In the genomic region with DNA sequence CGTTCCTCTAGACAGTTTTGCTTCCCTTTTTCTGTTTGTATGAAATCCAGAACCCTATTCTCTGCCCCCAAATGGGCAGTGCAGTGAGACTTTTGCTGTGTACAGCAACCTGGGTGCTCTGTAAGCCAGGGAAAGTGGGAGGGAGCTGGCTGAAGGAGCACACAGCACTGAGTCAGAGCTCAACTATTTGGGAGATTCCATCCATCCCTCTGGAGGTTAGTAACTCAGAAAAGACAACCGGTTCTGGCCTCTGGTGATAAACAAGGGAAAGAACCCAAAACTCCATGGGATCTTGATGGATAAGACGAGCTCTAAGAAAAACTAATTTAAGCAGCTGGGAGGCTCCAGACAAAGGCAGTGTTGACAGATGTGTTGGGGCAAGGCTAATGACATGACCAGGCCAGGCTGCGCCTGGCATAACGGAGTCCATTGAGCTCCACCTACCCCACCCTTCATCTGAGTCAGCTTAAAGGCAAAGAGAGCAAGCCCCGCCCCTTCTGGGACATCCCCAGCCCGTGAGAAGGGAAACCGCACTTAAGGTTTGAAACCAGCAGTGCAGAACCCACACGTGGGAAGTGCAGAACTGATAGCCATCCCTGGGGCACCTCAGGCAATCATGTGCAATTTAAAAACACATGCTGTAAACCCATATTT, we compare ENCODE assay signal across 8 mouse cellular contexts. TPM values are rescaled to one million over a fixed set of nuclear protein-coding genes. Genes with fewer than 3 reads are reported as not detected.
DNase-seq lines count a peak whose midpoint lies in the region; ATAC-seq and TF ChIP-seq lines count a peak whose summit lies in the region.

No protein-coding gene starts in this region.

- no peak overlapping the region for H3K4me2 ChIP-seq in hindbrain, embryonic 12.5 days (replicated peaks)
- no peak overlapping the region for H3K4me2 ChIP-seq in hindbrain, embryonic 14.5 days (replicated peaks)
- peak overlapping the region; percentile 38 for H3K4me2 ChIP-seq in heart, embryonic 14.5 days (ENCODE audit: low read length)
- H3K4me2 ChIP-seq in liver, embryonic 14.5 days (ENCODE audit: low read depth): no peak overlapping the region

- H3K9ac ChIP-seq in hindbrain, embryonic 12.5 days: no peak overlapping the region
- H3K9ac ChIP-seq in hindbrain, embryonic 14.5 days: no peak overlapping the region
- no peak overlapping the region for H3K9ac ChIP-seq in heart, embryonic 14.5 days (ENCODE audit: low read length)
- H3K9ac ChIP-seq in liver, embryonic 14.5 days (replicated peaks): no peak overlapping the region

- H3K27ac ChIP-seq in hindbrain, embryonic 12.5 days: no peak overlapping the region
- H3K27ac ChIP-seq in hindbrain, embryonic 14.5 days: no peak overlapping the region
- H3K27ac ChIP-seq in heart, embryonic 14.5 days (replicated peaks in 1 of 2; ENCODE audit: control insufficient read depth in 1 of 2, insufficient read depth in 1 of 2, low read depth in 2 of 2, low read length in 2 of 2): peak overlapping the region in 1 of 2 experiments; percentile 38; a peak in 2 of 4 replicates
- H3K27ac ChIP-seq in liver, embryonic 14.5 days: no peak overlapping the region

- DNase-seq in hindbrain, embryonic 14.5 days (ENCODE audit: low spot score): no peak
- peak; percentile 10 for DNase-seq in c-Kit-positive CD71-positive TER-119-positive erythroid progenitor cells, embryonic 14.5 days (ENCODE audit: low spot score)
- peak in 1 of 3 experiments; percentile 44 for DNase-seq in liver, embryonic 14.5 days (ENCODE audit: low read depth in 3 of 3, low spot score in 3 of 3)
- DNase-seq in spleen, adult 12 weeks (ENCODE audit: low spot score): peak; percentile 25
- DNase-seq in right cerebral cortex, postnatal 4 days: no peak

- no peaks in the 10 kb centered on the region for H3K27me3 ChIP-seq in hindbrain, embryonic 12.5 days
- no peaks in the 10 kb centered on the region for H3K27me3 ChIP-seq in hindbrain, embryonic 14.5 days (ENCODE audit: control insufficient read depth, insufficient read depth, low read length)
- no peaks in the 10 kb centered on the region for H3K27me3 ChIP-seq in heart, embryonic 14.5 days (ENCODE audit: control insufficient read depth, insufficient read depth, low read length)
- no peaks in the 10 kb centered on the region for H3K27me3 ChIP-seq in liver, embryonic 14.5 days (ENCODE audit: control insufficient read depth, insufficient read depth, low read length)

- ATAC-seq in hindbrain, embryonic 12.5 days (ENCODE audit: low FRiP score): peak; percentile 60
- no peak for ATAC-seq in hindbrain, embryonic 14.5 days (ENCODE audit: low FRiP score)
- peak; percentile 73 for ATAC-seq in heart, embryonic 14.5 days (ENCODE audit: insufficient number of reproducible peaks, insufficient read depth, low FRiP score, low read depth)
- peak; percentile 55 for ATAC-seq in liver, embryonic 14.5 days (ENCODE audit: insufficient read depth)
- ATAC-seq in frontal cortex, adult (ENCODE audit: low TSS enrichment): no peak; the same call in 1 of the 2 replicates

- H3K9me3 ChIP-seq in hindbrain, embryonic 12.5 days (replicated peaks): no peaks in the 10 kb centered on the region
- 0 out of 2 replicates have a peak, but pooled peaks cover 9% of the 10 kb centered on the region for H3K9me3 ChIP-seq in hindbrain, embryonic 14.5 days (ENCODE audit: control insufficient read depth, low read length)
- peaks cover 8% of the 10 kb centered on the region for H3K9me3 ChIP-seq in heart, embryonic 14.5 days (ENCODE audit: control insufficient read depth, low read length)
- H3K9me3 ChIP-seq in liver, embryonic 14.5 days (ENCODE audit: control insufficient read depth, low read length): no peaks in the 10 kb centered on the region

- TF ChIP-seq EP300 in liver, embryonic 14.5 days (IDR thresholded peaks at IDR 0.05; ENCODE audit: low read depth): no peak

- TF ChIP-seq CTCF in liver, embryonic 14.5 days (IDR thresholded peaks at IDR 0.05; ENCODE audit: low read depth): no peak

- H3K4me1 ChIP-seq in hindbrain, embryonic 12.5 days: 0 out of 2 replicates have a peak, but pooled peaks cover 4% of the 10 kb centered on the region
- H3K4me1 ChIP-seq in hindbrain, embryonic 14.5 days (replicated peaks; ENCODE audit: control insufficient read depth, insufficient read depth, low read length): no peaks in the 10 kb centered on the region
- peaks cover 3 to 10% of the 10 kb centered on the region in 2 experiments for H3K4me1 ChIP-seq in heart, embryonic 14.5 days (ENCODE audit: control insufficient read depth in 2 of 2, insufficient read depth in 2 of 2, low read length in 2 of 2)
- H3K4me1 ChIP-seq in liver, embryonic 14.5 days (replicated peaks; ENCODE audit: control insufficient read depth in 2 of 2, insufficient read depth in 2 of 2, low read length in 1 of 2): no peaks in the 10 kb centered on the region

- WGBS in hindbrain, embryonic 12.5 days: 25% methylated on average over 9 of the region's 9 CpGs
- WGBS in hindbrain, embryonic 14.5 days: 31% methylated on average over 9 of the region's 9 CpGs
- WGBS in heart, embryonic 14.5 days: 16% methylated on average over 9 of the region's 9 CpGs
- 14% methylated on average over 9 of the region's 9 CpGs for WGBS in liver, embryonic 14.5 days (ENCODE audit: insufficient replicate concordance)

- H3K4me3 ChIP-seq in hindbrain, embryonic 12.5 days: no peak overlapping the region
- no peak overlapping the region for H3K4me3 ChIP-seq in hindbrain, embryonic 14.5 days (replicated peaks; ENCODE audit: low read length)
- H3K4me3 ChIP-seq in heart, embryonic 14.5 days (ENCODE audit: control insufficient read depth in 1 of 2, insufficient read depth in 1 of 2, low read depth in 1 of 2, low read length in 2 of 2): no peak overlapping the region
- no peak overlapping the region for H3K4me3 ChIP-seq in liver, embryonic 14.5 days (ENCODE audit: insufficient read depth in 1 of 2, low read depth in 2 of 2, low read length in 2 of 2)

- H3K36me3 ChIP-seq in hindbrain, embryonic 12.5 days: no peaks in the 10 kb centered on the region
- no peaks in the 10 kb centered on the region for H3K36me3 ChIP-seq in hindbrain, embryonic 14.5 days (replicated peaks; ENCODE audit: control insufficient read depth, insufficient read depth)
- H3K36me3 ChIP-seq in heart, embryonic 14.5 days (ENCODE audit: control insufficient read depth, insufficient read depth, low read length): no peaks in the 10 kb centered on the region
- no peaks in the 10 kb centered on the region for H3K36me3 ChIP-seq in liver, embryonic 14.5 days (replicated peaks; ENCODE audit: control insufficient read depth, insufficient read depth, low read depth)

RNA-seq across cellular contexts. Expression of a gene that starts 13.1 kb away (rescaled TPM):
- 21.3 and 24.1 TPM in 2 replicates for polyA plus RNA-seq in hindbrain, embryonic 12.5 days (2016; fragmentation: Nextera tagmentation; extraction: Ambion mirVana)
- 12.5 and 14.1 TPM in 2 replicates for polyA plus RNA-seq in hindbrain, embryonic 14.5 days (2014; fragmentation: Nextera tagmentation; extraction: Ambion mirVana)
- polyA plus RNA-seq in heart, embryonic 14.5 days (2014; fragmentation: Nextera tagmentation; extraction: Ambion mirVana): 9.4 and 10.9 TPM in 2 replicates
- 0.31 and 0.73 TPM in 2 replicates for polyA plus RNA-seq in liver, embryonic 14.5 days (2012; rRNA removed)
- 1.3 and 1.4 TPM in 2 replicates for polyA plus RNA-seq in liver, embryonic 14.5 days (2014; fragmentation: Nextera tagmentation; extraction: Ambion mirVana)

Comparison
In these comparisons a context has a peak if more than half of its experiments do, and no peak if none do; other contexts are left out.
1. ATAC-seq: peak in hindbrain, embryonic 12.5 days (single experiment), heart, embryonic 14.5 days (single experiment) and liver, embryonic 14.5 days (single experiment); none in hindbrain, embryonic 14.5 days (single experiment) and frontal cortex, adult (single experiment).
2. DNase-seq: peak in c-Kit-positive CD71-positive TER-119-positive erythroid progenitor cells, embryonic 14.5 days (single experiment) and spleen, adult 12 weeks (single experiment); none in hindbrain, embryonic 14.5 days (single experiment) and right cerebral cortex, postnatal 4 days (single experiment).